Mouse (Mus musculus) intestine, embryonic 16.5 days (tissue): ENCODE measurements around the gene Igfbp5. TPM values are rescaled to one million over a fixed set of nuclear protein-coding genes. Genes with fewer than 3 reads are reported as not detected.

Source experiments
- ATAC-seq: fragments of 200-750 bp; cut with Nextera tagmentation; 2 replicates; pipeline ENCODE4 v1.8.0; 2017; ENCODE audit warnings: moderate TSS enrichment, moderate library complexity
- H3K27ac ChIP-seq: fragments of 300-500 bp; sonication (generic); 2 replicates; pipeline ENCODE4 v1.5.1; 2014; ENCODE audit warnings: mild to moderate bottlenecking, low read length
- H3K27me3 ChIP-seq: fragments of 300-500 bp; sonication (generic); replicated peaks from 2 replicates; pipeline ENCODE4 v1.6.1; 2014; ENCODE audit warnings: low read length, control low read depth, mixed read lengths; ENCODE audit not compliant: control insufficient read depth, insufficient read depth
- H3K36me3 ChIP-seq: fragments of 300-500 bp; sonication (generic); 2 replicates; pipeline ENCODE4 v1.6.1; 2014; ENCODE audit warnings: low read length, control low read depth; ENCODE audit not compliant: control insufficient read depth, insufficient read depth
- H3K4me1 ChIP-seq: fragments of 300-500 bp; sonication (generic); 2 replicates; pipeline ENCODE4 v1.6.1; 2014; ENCODE audit warnings: low read length, control low read depth, mixed read lengths; ENCODE audit not compliant: control insufficient read depth, insufficient read depth
- H3K4me2 ChIP-seq: fragments of 300-500 bp; sonication (generic); 2 replicates; pipeline ENCODE4 v1.6.1; 2014; ENCODE audit warnings: low read depth, low read length, control low read depth
- H3K4me3 ChIP-seq: fragments of 300-500 bp; sonication (generic); 2 replicates; pipeline ENCODE4 v1.5.1; 2014; ENCODE audit warnings: mild to moderate bottlenecking, low read length
- H3K9ac ChIP-seq: fragments of 300-500 bp; sonication (generic); 2 replicates; pipeline ENCODE4 v1.6.1; 2014; ENCODE audit warnings: low read depth, low read length
- H3K9me3 ChIP-seq: fragments of 300-500 bp; sonication (generic); 2 replicates; pipeline ENCODE4 v1.6.1; 2016; ENCODE audit warnings: low read length, control low read depth; ENCODE audit not compliant: control insufficient read depth
- WGBS: fragments of 180-500 bp; shearing (Covaris S2); extraction: QIAGEN DNeasy Blood & Tissue Kit; methylation state at CpG from one replicate; pipeline ENCODE4 v1.1.7; 2014; 5-methylcytosine and 5-hydroxymethylcytosine counted together
- polyA plus RNA-seq: library from polyadenylated mRNA; unstranded; fragments of >200 nt; fragmentation: Nextera tagmentation; extraction: Ambion mirVana; gene quantifications from 2 replicates; pipeline ENCODE4 v1.2.1, GENCODE M21; 2015

The Igfbp5 gene
- polyA plus RNA-seq, 1 experiment from 2014 or later: 25.7 TPM

- Histone ChIP-seq H3K27ac (no peak overlapping the region), H3K36me3 (no peaks in the 10 kb centered on the region), H3K9ac (no peak overlapping the region), H3K27me3 (no peaks in the 10 kb centered on the region), H3K4me3 (no peak overlapping the region), H3K4me1 (peaks cover 16% of the 10 kb centered on the region; the same call in 1 of the 2 replicates), H3K9me3 (no peaks in the 10 kb centered on the region), H3K4me2 (no peak overlapping the region)
- no peak for ATAC-seq
- WGBS: 83% methylated on average over 7 of the region's 7 CpGs
Observed at GRCm38 (mm10) chr1:72809951-72810675, 64.6 kb downstream of the Igfbp5 start.

GRCm38 (mm10) chr1:72809304-72809703 is 65.4 kb downstream of the Igfbp5 start:
- no peak for ATAC-seq
- H3K4me1 ChIP-seq: peaks cover 12% of the 10 kb centered on the region; the same call in 1 of the 2 replicates
- no peak overlapping the region for H3K4me2 ChIP-seq
- H3K27me3 ChIP-seq: no peaks in the 10 kb centered on the region
- H3K27ac ChIP-seq: no peak overlapping the region
- no peak overlapping the region for H3K4me3 ChIP-seq
- H3K9me3 ChIP-seq: no peaks in the 10 kb centered on the region
- no peaks in the 10 kb centered on the region for H3K36me3 ChIP-seq
- no peak overlapping the region for H3K9ac ChIP-seq
- 78% methylated on average over 7 of the region's 7 CpGs for WGBS

Other genes starting within 250 kb of the Igfbp5 start
- not detected in 2 replicates for gene Ankar, start 174.3 kb downstream of the Igfbp5 start, polyA plus RNA-seq
- 1,552 and 1,622 TPM in 2 replicates for gene Rpl37a, start 163.6 kb downstream of the Igfbp5 start, polyA plus RNA-seq
- 127 and 139 TPM in 2 replicates for gene Igfbp2, start 50.4 kb downstream of the Igfbp5 start, polyA plus RNA-seq
- not detected in 2 replicates for gene Tnp1, start 141.0 kb upstream of the Igfbp5 start, polyA plus RNA-seq